Mouse (Mus musculus) macrophage (primary cell): ENCODE measurements around the gene Ddah2. TPM values are rescaled to one million over a fixed set of nuclear protein-coding genes. Genes with fewer than 3 reads are reported as not detected.

Experiments used
- H3K27ac ChIP-seq: fragments of 350-480 bp; formaldehyde crosslinking; 2 replicates; pipeline ENCODE4 v1.9.0; 2021
- H3K36me3 ChIP-seq: fragments of 350-480 bp; formaldehyde crosslinking; 2 replicates; pipeline ENCODE4 v1.9.0; 2021; ENCODE audit errors: inconsistent target
- H3K4me3 ChIP-seq: fragments of 350-480 bp; formaldehyde crosslinking; 2 replicates; pipeline ENCODE4 v1.9.0; 2021; ENCODE audit errors: inconsistent target
- H3K79me2 ChIP-seq: fragments of 350-480 bp; formaldehyde crosslinking; 2 replicates; pipeline ENCODE4 v1.9.0; 2021; ENCODE audit errors: inconsistent target
- WGBS: methylation state at CpG from one replicate; pipeline ENCODE4 v1.1.7; 2026; ENCODE audit warnings: inconsistent platforms; ENCODE audit not compliant: missing documents; 5-methylcytosine and 5-hydroxymethylcytosine counted together
- polyA plus RNA-seq: library from polyadenylated mRNA; stranded (reverse); fragments of 250-400 nt; gene quantifications from 3 replicates; pipeline ENCODE4 v1.2.4, GENCODE M21; 2018; ENCODE audit warnings: inconsistent platforms

Gene Ddah2
- polyA plus RNA-seq, 1 experiment from 2014 or later: 3.3 TPM

DNA sequence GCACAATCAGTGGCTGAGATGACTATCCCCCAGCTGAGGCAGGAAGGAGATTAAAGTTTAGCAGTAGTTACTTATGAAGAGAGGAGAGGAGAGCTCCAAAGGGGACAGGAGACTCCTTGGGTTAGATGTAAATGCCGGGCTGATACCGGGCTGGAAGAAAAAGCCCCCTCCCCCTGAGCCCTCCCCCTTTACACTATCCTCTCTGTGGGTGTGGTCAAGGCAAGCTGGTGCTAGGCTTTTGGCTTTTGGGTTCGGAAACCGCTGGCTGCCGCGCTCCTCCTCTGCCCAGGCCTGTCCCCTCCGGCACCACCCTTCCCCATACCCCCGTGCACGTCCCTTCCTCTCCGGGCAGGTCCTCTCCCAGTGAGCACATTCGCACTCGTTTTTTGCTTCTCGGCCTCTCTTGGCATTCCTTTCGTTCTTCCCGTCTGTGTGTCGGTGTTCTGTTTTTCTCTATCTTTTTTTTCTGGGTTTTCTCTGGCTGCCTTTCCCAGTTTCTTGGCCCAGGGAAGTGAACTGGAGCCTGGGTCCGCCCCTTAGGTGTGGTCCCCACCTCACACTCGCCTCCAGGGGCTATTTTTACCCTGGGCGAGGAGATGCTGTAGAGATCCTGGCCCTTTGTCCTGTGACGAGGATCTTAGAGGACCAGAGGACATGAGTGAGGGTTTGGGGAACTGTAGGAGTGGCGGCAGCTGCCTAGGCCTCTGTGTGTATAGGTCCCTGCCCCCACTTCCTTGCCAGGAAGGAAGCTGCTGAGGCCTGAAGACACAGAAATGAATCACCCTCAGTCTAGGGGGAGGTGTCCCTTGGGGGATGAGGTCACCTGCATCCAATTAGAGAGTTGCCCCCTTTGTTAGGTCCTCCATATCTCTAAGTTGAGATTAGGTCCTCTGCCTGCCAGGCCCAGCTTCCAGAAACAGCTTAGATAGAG is 7.4 kb upstream of the Ddah2 start:
- H3K27ac ChIP-seq: peak overlapping the region; percentile 98
- peaks cover 42% of the 10 kb centered on the region for H3K36me3 ChIP-seq
- under 1% methylated on average over 21 of the region's 21 CpGs for WGBS
- peak overlapping the region; percentile 94 for H3K4me3 ChIP-seq
- peaks cover 61% of the 10 kb centered on the region for H3K79me2 ChIP-seq

DNA sequence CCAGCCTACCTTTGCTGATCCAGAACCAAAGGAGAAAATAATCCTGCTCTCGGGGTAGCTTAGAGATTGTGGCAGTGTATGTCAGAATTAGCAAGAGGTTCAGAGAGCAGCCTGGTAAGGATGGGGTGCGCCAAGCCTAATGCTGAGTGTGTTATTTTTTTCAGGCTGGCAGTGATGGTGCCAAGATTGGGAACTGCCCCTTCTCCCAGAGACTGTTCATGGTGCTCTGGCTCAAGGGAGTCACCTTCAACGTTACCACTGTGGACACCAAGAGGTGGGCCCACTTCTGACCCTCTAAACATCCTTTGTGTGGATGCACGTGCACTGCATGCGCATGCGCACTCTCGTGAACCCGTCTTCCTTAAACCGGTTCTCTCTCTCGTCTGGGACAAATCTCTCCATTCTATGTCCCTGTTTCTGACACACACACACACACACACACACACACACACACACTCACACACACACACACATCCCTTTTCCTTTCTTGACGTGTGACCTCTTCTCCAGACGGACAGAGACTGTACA is 6.5 kb upstream of the Ddah2 start:
- Histone ChIP-seq H3K36me3 (peaks cover 45% of the 10 kb centered on the region), H3K27ac (peak overlapping the region; percentile 98), H3K79me2 (peaks cover 61% of the 10 kb centered on the region), H3K4me3 (peak overlapping the region; percentile 94)
- WGBS: 79% methylated on average over 7 of the region's 12 CpGs

DNA sequence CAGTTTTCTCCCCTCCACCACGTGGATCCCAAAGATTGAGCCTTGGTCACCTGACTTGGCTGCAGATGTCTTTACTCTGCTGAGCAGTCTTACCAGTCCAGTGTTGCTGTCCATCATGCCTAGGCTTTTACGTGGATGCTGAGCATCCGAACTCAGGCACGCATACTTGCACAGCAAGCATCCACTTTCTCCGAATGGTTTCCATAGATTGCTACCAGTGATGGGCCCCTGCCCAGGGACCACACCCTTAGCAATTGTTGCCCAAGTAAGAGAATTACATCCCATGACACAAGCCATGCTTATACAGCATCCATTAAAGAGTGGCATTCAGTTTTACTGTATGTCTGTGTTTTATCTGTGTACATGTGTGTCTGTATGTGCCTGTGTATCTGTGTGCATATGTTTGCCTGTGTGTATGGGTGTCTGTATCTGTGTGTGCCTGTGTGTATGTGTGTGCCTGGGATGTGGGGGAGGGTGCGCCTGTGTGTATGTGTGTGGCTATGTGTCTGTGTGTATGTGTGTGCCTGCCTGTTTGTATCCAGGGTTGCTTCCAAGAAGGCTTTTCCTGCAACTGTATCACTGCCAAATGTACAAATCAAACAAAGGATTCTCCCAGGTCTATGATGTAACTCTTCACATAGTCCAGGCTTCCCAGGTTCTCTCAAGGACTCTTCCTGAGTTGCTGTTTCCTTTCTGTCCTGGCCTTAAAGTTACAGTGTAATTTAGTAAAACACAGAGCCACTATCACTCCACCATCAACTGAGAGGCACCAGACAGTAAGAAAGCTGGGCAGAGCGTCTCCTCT is 2.9 kb upstream of the Ddah2 start:
- H3K79me2 ChIP-seq: peaks cover 50% of the 10 kb centered on the region
- no peak overlapping the region for H3K4me3 ChIP-seq
- WGBS: 89% methylated on average over 7 of the region's 7 CpGs
- no peak overlapping the region for H3K27ac ChIP-seq
- H3K36me3 ChIP-seq: peaks cover 57% of the 10 kb centered on the region

DNA sequence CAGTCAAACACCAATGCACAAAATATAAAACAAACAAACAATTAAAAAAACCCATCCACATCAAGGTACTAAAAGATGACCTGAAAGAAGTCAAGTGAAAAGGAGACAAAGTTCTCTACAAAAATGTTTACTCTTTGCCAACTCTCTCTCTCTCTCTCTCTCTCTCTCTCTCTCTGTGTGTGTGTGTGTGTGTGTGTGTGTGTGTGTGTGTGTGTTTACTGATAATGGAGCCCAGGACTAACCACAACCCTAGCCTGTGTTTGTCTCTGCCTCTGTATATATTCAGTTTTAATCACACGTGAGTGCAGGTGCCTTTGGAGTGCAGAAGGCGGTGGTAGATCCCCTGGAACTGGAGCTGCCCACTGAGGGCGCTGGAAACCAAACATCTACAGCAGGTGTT is 1.7 kb upstream of the Ddah2 start:
- H3K4me3 ChIP-seq: no peak overlapping the region
- H3K27ac ChIP-seq: no peak overlapping the region
- WGBS: 87% methylated on average over 3 of the region's 3 CpGs
- H3K36me3 ChIP-seq: peaks cover 57% of the 10 kb centered on the region
- H3K79me2 ChIP-seq: peaks cover 38% of the 10 kb centered on the region

DNA sequence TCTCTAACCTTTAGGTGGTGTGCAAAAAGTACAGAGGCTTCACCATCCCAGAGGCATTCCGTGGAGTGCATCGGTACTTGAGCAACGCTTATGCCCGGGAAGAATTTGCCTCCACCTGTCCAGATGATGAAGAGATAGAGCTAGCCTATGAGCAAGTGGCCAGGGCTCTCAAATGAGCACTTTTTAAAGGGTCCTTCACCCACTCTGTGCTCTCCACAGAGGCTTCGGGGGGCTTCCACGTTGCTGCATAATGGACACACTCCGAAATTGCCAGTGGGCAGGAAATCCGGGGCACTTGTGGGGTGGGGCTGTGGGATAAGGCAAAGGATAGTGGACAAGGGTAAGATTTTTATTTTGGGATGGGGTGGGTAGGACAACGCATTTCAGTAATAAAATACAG is 519 bp upstream of the Ddah2 start:
- H3K36me3 ChIP-seq: peaks cover 46% of the 10 kb centered on the region
- 82% methylated on average over 9 of the region's 9 CpGs for WGBS
- H3K27ac ChIP-seq: no peak overlapping the region
- H3K79me2 ChIP-seq: peaks cover 25% of the 10 kb centered on the region
- H3K4me3 ChIP-seq: no peak overlapping the region

DNA sequence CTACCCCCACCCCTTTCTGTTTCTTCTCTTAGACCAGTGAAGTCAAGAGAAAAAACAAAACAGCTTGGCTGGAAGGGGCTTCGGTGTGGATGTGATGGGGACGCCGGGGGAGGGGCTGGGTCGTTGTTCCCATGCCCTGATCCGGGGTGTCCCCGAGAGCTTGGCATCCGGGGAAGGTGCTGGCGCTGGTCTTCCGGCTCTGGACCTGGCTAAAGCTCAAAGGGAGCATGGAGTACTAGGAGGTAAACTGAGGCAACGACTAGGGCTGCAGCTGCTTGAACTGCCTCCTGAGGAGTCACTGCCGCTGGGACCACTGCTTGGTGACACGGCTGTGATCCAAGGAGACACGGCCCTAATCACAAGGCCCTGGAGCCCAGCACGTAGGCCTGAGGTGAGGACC is 1.2 kb downstream of the Ddah2 start:
- Histone ChIP-seq H3K4me3 (no peak overlapping the region), H3K79me2 (peaks cover 8% of the 10 kb centered on the region), H3K36me3 (peaks cover 28% of the 10 kb centered on the region), H3K27ac (no peak overlapping the region)
- 68% methylated on average over 13 of the region's 14 CpGs for WGBS

DNA sequence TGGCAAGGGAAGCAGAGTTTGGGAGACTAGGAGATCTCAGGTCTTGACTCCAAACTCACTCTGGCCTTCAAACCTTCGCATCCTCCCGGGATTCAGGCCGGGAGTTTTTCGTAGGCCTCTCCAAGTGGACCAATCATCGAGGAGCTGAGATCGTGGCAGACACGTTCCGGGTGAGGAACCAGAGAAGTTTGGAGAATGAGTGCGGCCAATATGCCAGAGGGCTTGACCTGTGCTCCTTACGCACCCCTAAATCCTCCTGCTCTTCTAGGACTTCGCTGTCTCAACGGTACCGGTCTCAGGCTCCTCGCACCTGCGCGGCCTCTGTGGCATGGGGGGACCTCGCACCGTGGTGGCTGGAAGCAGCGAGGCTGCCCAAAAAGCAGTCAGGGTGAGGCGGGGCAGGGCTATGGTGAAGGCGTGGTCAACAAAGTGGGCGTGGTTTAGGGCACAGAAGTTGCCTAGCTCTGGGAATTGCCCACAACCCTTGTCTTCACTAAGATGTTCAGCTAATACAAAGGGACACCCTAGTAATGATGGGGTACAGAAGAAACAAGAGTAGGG is 2.0 kb downstream of the Ddah2 start:
- peaks cover under 1% of the 10 kb centered on the region; the same call in 1 of the 2 replicates for H3K79me2 ChIP-seq
- 82% methylated on average over 16 of the region's 22 CpGs for WGBS
- H3K27ac ChIP-seq: no peak overlapping the region
- peaks cover 21% of the 10 kb centered on the region for H3K36me3 ChIP-seq
- H3K4me3 ChIP-seq: no peak overlapping the region

DNA sequence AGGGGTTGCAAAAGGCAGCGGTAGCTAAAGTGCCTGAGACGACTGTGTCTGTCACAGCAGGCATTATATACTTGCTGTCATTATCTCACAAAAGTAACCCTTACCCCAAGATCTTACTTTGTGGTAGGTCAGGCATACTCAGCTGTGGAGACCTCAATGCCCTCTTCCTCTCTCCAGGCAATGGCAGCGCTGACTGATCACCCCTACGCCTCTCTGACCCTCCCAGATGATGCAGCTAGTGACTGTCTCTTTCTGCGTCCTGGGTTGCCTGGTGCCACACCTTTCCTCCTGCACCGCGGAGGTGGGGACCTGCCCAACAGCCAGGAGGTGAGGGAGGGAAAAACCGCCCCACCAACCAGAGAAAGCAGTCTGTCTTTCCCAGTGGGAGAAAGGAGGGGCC is 2.5 kb downstream of the Ddah2 start:
- 98% methylated on average over 8 of the region's 8 CpGs for WGBS
- Histone ChIP-seq H3K36me3 (peaks cover 16% of the 10 kb centered on the region; the same call in 1 of the 2 replicates), H3K4me3 (no peak overlapping the region), H3K27ac (no peak overlapping the region), H3K79me2 (no peaks in the 10 kb centered on the region)

DNA sequence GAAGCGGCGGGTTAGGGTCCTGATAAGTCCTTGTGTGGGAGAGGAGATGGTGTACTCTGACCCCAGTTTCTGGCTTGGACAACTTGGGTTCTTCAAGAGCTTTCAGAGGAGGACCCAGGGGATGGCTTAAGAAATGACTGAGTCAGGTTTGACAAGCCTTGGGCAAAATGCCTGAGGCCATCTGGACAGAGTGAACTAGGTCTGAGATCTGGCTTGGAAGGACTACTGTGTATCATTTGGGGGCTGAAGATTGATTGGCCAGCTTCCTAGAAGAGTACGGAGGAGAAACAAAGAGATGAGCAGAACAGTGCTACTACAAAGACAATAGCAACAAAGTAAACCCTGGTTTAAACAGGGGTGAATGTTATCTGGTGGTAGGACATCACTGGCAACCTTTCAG is 4.6 kb downstream of the Ddah2 start:
- H3K4me3 ChIP-seq: no peak overlapping the region
- H3K79me2 ChIP-seq: no peaks in the 10 kb centered on the region
- peaks cover 1% of the 10 kb centered on the region; the same call in 1 of the 2 replicates for H3K36me3 ChIP-seq
- WGBS: 100% methylated on average over 3 of the region's 3 CpGs
- H3K27ac ChIP-seq: no peak overlapping the region

DNA sequence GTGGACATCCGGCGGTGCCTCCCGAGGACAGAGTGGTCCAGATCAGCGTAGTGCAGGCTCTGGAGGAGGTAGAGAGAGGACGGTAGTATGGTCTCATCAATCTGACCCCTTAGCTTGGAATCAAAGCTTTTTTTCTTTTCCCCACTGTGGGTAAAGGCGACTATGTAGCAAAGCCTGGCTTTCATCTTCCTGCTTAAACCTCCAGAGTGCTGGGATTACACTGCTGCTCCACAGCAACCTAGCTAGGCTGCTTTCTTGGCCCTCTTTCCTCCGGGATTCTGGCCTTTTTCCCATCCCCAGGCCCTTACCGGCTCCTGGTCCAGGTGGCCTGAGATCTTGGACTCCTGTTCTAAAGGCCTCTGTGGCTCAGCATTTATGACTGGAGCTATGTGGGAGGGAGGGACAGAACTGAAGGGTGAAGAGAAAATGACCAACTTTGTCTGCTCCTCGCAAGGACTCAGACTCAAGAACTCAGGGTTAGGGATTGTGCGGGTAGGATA is 5.6 kb downstream of the Ddah2 start:
- H3K79me2 ChIP-seq: no peaks in the 10 kb centered on the region
- WGBS: 72% methylated on average over 10 of the region's 10 CpGs
- H3K4me3 ChIP-seq: peak overlapping the region; percentile 10; the same call in 1 of the 2 replicates

DNA sequence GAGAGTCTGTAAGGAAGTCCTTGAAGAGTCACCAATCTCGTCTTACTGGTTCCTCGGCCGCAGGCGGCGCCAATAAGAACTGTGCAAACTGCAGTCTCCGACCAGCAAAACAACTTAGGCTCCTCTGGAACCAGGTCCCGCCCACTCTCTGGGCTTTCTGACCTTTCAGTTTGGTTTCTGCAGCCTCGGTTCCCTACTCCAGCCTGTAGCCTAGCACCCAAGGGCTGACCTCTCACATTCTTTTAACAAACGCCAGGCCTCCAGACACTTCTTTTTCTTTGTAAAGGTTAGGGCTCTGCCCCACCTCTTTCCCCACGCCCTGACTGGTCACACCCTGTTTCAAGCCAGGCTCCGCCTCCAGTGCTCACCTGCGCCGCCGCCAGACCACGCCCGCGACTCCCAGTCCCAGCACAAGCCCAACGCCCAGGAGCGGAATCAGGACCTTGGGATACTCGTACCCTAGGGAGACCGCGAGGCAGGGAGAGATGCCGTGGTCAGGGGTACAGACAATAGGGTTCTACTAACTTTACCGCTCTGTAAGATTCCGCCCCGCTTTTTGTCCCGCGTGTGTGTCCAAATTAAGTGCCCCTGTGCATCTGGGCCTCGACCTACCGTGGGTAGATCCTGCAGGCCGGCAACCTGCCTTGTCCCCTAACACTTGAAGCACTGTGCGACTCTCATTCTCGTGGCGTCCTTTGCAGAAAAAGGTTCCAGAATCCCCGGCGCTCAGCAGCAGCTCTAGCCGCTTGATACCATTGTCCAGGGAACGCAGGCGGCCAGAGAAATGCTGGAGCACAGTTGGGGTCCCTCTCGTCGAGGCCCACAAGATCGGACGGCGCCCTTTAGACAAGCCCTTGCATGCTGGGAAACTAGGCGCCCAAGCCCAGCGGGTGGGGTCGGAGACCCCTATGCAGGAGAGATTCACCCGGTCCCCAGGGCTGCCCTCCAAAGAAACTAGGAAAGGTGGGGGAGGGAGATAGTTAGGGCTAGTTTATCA is 6.4 kb downstream of the Ddah2 start, which contains the start of gene Ly6g6c:
TSS of gene Ly6g6c (plus strand) at position 438 of the 997 bp plus-strand sequence.
- no peaks in the 10 kb centered on the region for H3K36me3 ChIP-seq

More for the DNA sequence above, 5.6 kb downstream of the Ddah2 start:
- no peaks in the 10 kb centered on the region for H3K36me3 ChIP-seq
- no peak overlapping the region for H3K27ac ChIP-seq

DNA sequence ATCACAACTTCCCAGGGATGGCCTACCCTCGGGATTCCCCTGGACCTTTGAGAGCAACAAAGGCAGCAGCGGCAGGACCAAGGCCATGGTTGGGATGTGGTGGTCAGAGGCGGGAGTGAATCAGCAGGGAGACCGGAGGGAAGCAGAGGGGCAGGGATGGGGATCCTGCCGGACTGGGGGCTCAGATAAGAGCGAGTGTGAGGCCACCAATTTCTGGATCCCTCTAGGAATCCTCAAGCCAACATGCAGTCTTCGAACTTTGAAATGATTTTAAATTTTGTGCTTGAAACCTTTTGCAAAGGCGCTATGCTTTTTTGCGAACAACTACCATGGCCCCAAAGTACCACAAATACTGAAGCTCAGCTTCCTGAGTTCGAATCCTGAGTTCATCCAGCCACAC is 7.2 kb downstream of the Ddah2 start, which contains the start of gene Mpig6b:
TSS of gene Mpig6b (minus strand) at position 101 of the 400 bp plus-strand sequence.
- Histone ChIP-seq H3K36me3 (no peaks in the 10 kb centered on the region), H3K79me2 (no peaks in the 10 kb centered on the region), H3K4me3 (peak within 1 kb of the TSS; percentile 10; the same call in 1 of the 2 replicates), H3K27ac (no peak within 1 kb of the TSS)
- 82% methylated on average over 8 of the region's 10 CpGs for WGBS

More for the DNA sequence above, 6.4 kb downstream of the Ddah2 start, which contains the start of gene Ly6g6c:
- Histone ChIP-seq H3K27ac (no peak within 1 kb of the TSS), H3K4me3 (peak within 1 kb of the TSS; percentile 10; the same call in 1 of the 2 replicates), H3K79me2 (no peaks in the 10 kb centered on the region)
- 4% methylated on average over 47 of the region's 48 CpGs for WGBS
